Mouse (Mus musculus) olfactory bulb, adult 2 months (tissue): ENCODE results near the gene Tsacc. TPM values are rescaled to one million over a fixed set of nuclear protein-coding genes. Genes with fewer than 3 reads are reported as not detected.

Source experiments
- H3K27ac ChIP-seq: fragments of 200-500 bp; 2 replicates; pipeline ENCODE4 v1.5.1; 2012; ENCODE audit warnings: low read depth, low read length; ENCODE audit not compliant: insufficient read depth
- H3K4me1 ChIP-seq: fragments of 200-500 bp; 2 replicates; pipeline ENCODE4 v1.6.1; 2012; ENCODE audit warnings: low read length; ENCODE audit not compliant: control insufficient read depth, insufficient read depth
- H3K4me3 ChIP-seq: fragments of 200-500 bp; 2 replicates; pipeline ENCODE4 v1.5.1; 2012; ENCODE audit warnings: mild to moderate bottlenecking, low read depth, low read length, moderate library complexity; ENCODE audit not compliant: insufficient read depth
- CTCF ChIP-seq: fragments of 200-500 bp; IDR thresholded peaks from 2 replicates; pipeline ENCODE4 v1.5.1; 2012; ENCODE audit warnings: low read depth, mild to moderate bottlenecking, low read length, moderate library complexity; ENCODE audit not compliant: insufficient read depth
- POLR2A ChIP-seq: fragments of 200-500 bp; IDR thresholded peaks from 2 replicates; pipeline ENCODE4 v1.6.1; 2012; ENCODE audit warnings: mild to moderate bottlenecking, low read depth, low read length, moderate library complexity; ENCODE audit not compliant: insufficient read depth
- WGBS: fragments of 180-500 bp; shearing (Covaris S2); methylation state at CpG from one replicate; pipeline ENCODE4 v1.1.7; 2018; 5-methylcytosine and 5-hydroxymethylcytosine counted together
- polyA plus RNA-seq: library from polyadenylated mRNA; stranded (reverse); fragments of >200 nt; gene quantifications from 2 replicates; pipeline ENCODE4 v1.2.4, GENCODE M21; 2012; ENCODE audit warnings: low replicate concordance; ENCODE audit not compliant: missing spikeins, insufficient read depth, insufficient read length

The Tsacc gene
- polyA plus RNA-seq, 1 experiment, result not detected

DNA sequence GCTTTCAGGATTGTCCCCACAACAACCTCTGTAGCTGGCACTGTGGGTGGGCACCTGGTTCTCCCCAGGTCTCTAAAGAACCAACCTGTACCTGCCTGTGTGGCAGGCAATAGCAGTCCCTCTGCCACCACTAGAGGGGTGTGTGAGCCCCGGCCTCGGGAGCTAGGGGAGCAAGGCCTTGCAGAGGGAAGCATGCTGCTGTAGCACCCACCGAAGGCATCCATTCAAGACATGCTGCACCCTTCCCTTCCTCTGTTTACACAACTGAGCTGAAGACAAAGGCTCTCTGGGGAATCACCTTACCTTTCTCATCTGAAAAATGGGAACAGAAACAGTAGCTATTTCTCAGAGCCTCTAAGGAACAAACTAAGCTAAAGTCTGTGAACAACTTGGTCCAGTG, 61.6 kb downstream of the Tsacc start:
- 31% methylated on average over 3 of the region's 3 CpGs for WGBS
- H3K4me1 ChIP-seq, result peaks cover 45% of the 10 kb centered on the region
- no peak overlapping the region for H3K4me3 ChIP-seq
- H3K27ac ChIP-seq, result no peak overlapping the region
- TF ChIP-seq POLR2A, result no peak
- TF ChIP-seq CTCF, result peak; percentile 31; the same call in 1 of the 2 replicates

GRCm38 (mm10) chr3:88234041-88234440, 62.8 kb downstream of the Tsacc start:
- 53% methylated on average over 8 of the region's 8 CpGs for WGBS
- Histone ChIP-seq H3K27ac (peak overlapping the region; percentile 50), H3K4me1 (peaks cover 49% of the 10 kb centered on the region), H3K4me3 (no peak overlapping the region)
- TF ChIP-seq CTCF (no peak), POLR2A (no peak)

GRCm38 (mm10) chr3:88232851-88233649, 63.7 kb downstream of the Tsacc start:
- Histone ChIP-seq H3K4me1 (peaks cover 51% of the 10 kb centered on the region), H3K4me3 (no peak overlapping the region), H3K27ac (no peak overlapping the region; the same call in 1 of the 2 replicates)
- 63% methylated on average over 7 of the region's 7 CpGs for WGBS
- no peak for TF ChIP-seq POLR2A
- no peak for TF ChIP-seq CTCF

Other genes starting within 250 kb of the Tsacc start
- gene Naxe, start 238.5 kb downstream of the Tsacc start, polyA plus RNA-seq, result not detected in 2 replicates
- gene Ttc24, start 218.7 kb downstream of the Tsacc start, polyA plus RNA-seq, result not detected in 2 replicates
- gene Iqgap3, start 215.0 kb downstream of the Tsacc start, polyA plus RNA-seq, result not detected in 2 replicates
- 460 TPM in 1 of 2 replicates, not detected in the other for gene Mef2d, start 154.6 kb downstream of the Tsacc start, polyA plus RNA-seq
- not detected in 2 replicates for gene Rhbg, start 42.3 kb downstream of the Tsacc start, polyA plus RNA-seq
- gene Gm38392, start 9.8 kb downstream of the Tsacc start, polyA plus RNA-seq, result not detected in 2 replicates
- gene Cct3, start 117 bp upstream of the Tsacc start, polyA plus RNA-seq, result 179 TPM in 1 of 2 replicates, not detected in the other
- not detected in 2 replicates for gene Glmp, start 28.0 kb upstream of the Tsacc start, polyA plus RNA-seq
- gene Tmem79, start 39.1 kb upstream of the Tsacc start, polyA plus RNA-seq, result not detected in 2 replicates
- gene Smg5, start 39.3 kb upstream of the Tsacc start, polyA plus RNA-seq, result not detected in 2 replicates
- not detected in 2 replicates for gene Paqr6, start 67.6 kb upstream of the Tsacc start, polyA plus RNA-seq
- gene Bglap3, start 75.7 kb upstream of the Tsacc start, polyA plus RNA-seq, result not detected in 2 replicates
- gene Bglap2, start 81.7 kb upstream of the Tsacc start, polyA plus RNA-seq, result not detected in 2 replicates
- not detected in 2 replicates for gene Bglap, start 87.5 kb upstream of the Tsacc start, polyA plus RNA-seq
- gene Pmf1, start 113.3 kb upstream of the Tsacc start, polyA plus RNA-seq, result not detected in 2 replicates
- not detected in 2 replicates for gene Slc25a44, start 128.1 kb upstream of the Tsacc start, polyA plus RNA-seq
- not detected in 2 replicates for gene Sema4a, start 164.2 kb upstream of the Tsacc start, polyA plus RNA-seq
- gene Lmna, start 213.0 kb upstream of the Tsacc start, polyA plus RNA-seq, result not detected in 2 replicates
- not detected in 2 replicates for gene Mex3a, start 235.4 kb upstream of the Tsacc start, polyA plus RNA-seq